Mouse (Mus musculus) kidney, adult 2 months (tissue): ENCODE data around the gene Mllt10. TPM values are rescaled to one million over a fixed set of nuclear protein-coding genes. Genes with fewer than 3 reads are reported as not detected.

Experiments used
- DNase-seq: peaks from one replicate; pipeline ENCODE4 v3.0.0; 2021
- H3K27ac ChIP-seq: fragments of 200-500 bp; 2 replicates; pipeline ENCODE4 v1.5.1; 2012; ENCODE audit warnings: low read depth, low read length, control low read depth, inconsistent platforms; ENCODE audit not compliant: insufficient read depth
- H3K27me3 ChIP-seq: fragments of 200-500 bp; replicated peaks from 2 replicates; pipeline ENCODE4 v1.6.1; 2012; ENCODE audit warnings: mild to moderate bottlenecking, moderate library complexity, low read length, inconsistent platforms; ENCODE audit not compliant: control insufficient read depth, insufficient read depth
- H3K36me3 ChIP-seq: fragments of 200-500 bp; 2 replicates; pipeline ENCODE4 v1.6.1; 2012; ENCODE audit warnings: mild to moderate bottlenecking, moderate library complexity, low read length, inconsistent platforms; ENCODE audit not compliant: control insufficient read depth, insufficient read depth
- H3K4me1 ChIP-seq: fragments of 200-500 bp; 2 replicates; pipeline ENCODE4 v1.6.1; 2011; ENCODE audit warnings: low read length; ENCODE audit not compliant: control insufficient read depth, insufficient read depth
- H3K4me3 ChIP-seq: fragments of 200-500 bp; 2 replicates; pipeline ENCODE4 v1.5.1; 2011; ENCODE audit warnings: mild to moderate bottlenecking, low read depth, low read length, control low read depth; ENCODE audit not compliant: insufficient read depth
- CTCF ChIP-seq: fragments of 200-500 bp; conservative IDR thresholded peaks from 2 replicates; pipeline ENCODE4 v1.5.1; 2011; ENCODE audit warnings: low read depth, mild to moderate bottlenecking, control low read depth, low read length, moderate library complexity, mixed read lengths; ENCODE audit not compliant: insufficient read depth, insufficient read length
- POLR2A ChIP-seq: fragments of 200-500 bp; IDR thresholded peaks from one replicate; pipeline ENCODE4 v1.6.1; 2011; ENCODE audit warnings: low read depth, low read length, control low read depth
- WGBS: fragments of 180-500 bp; shearing (Covaris S2); methylation state at CpG from one replicate; pipeline ENCODE4 v1.1.7; 2018; 5-methylcytosine and 5-hydroxymethylcytosine counted together
- polyA plus RNA-seq: library from polyadenylated mRNA; depleted of rRNA; stranded (reverse); fragments of >200 nt; gene quantifications from 2 replicates; pipeline ENCODE4 v1.2.3, GENCODE M21; 2012

The Mllt10 gene
- polyA plus RNA-seq, 1 experiment = 32.7 TPM

DNA sequence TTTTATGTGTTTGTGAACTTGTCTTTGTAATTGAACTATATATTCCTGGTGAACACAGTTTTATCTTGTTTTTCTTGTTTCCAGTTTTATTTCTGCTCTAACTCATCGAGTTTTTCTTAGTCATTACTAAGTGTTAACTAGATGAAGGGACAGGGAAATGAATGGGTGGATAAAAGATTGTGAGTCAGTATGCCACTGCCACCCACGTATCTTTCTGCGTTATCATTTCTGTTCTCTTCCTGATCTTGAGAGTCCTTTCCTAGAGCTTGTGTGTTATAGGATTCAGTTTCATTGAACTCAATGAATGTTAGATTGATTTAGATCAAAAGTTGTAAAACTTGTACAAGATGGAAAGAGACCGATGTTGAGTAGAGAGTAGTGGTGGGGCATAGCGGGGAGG, 125.3 kb downstream of the Mllt10 start:
- Histone ChIP-seq H3K27ac (no peak overlapping the region), H3K36me3 (peaks cover 4% of the 10 kb centered on the region; the same call in 1 of the 2 replicates), H3K4me1 (no peaks in the 10 kb centered on the region), H3K4me3 (no peak overlapping the region), H3K27me3 (no peaks in the 10 kb centered on the region)
- TF ChIP-seq CTCF (no peak), POLR2A (no peak)
- no peak for DNase-seq
- WGBS = 94% methylated on average over 5 of the region's 5 CpGs

DNA sequence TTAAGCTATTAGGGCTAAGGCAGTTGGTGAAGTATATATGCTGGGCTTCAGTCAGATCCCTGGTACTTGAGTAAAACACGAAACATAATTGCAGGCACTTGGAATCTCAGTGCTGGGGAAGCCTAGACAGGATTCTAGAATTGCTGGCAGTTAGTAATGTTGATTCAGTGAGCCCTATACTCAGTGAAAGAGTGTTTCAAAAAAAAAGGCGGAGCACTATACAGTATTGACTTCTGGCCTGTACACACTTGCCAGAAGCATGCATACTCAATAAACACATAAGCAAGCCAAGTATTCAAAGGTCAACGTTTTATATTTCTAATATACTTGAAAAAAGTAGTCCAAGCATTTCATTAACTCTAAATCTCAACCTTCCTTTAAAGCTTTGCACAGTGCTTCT, 126.6 kb downstream of the Mllt10 start:
- H3K4me1 ChIP-seq = no peaks in the 10 kb centered on the region
- H3K27ac ChIP-seq = no peak overlapping the region
- H3K36me3 ChIP-seq = peaks cover 6% of the 10 kb centered on the region
- DNase-seq = no peak
- WGBS = 79% methylated on average over 3 of the region's 3 CpGs
- no peak for TF ChIP-seq POLR2A
- TF ChIP-seq CTCF = no peak
- H3K4me3 ChIP-seq = no peak overlapping the region
- no peaks in the 10 kb centered on the region for H3K27me3 ChIP-seq

DNA sequence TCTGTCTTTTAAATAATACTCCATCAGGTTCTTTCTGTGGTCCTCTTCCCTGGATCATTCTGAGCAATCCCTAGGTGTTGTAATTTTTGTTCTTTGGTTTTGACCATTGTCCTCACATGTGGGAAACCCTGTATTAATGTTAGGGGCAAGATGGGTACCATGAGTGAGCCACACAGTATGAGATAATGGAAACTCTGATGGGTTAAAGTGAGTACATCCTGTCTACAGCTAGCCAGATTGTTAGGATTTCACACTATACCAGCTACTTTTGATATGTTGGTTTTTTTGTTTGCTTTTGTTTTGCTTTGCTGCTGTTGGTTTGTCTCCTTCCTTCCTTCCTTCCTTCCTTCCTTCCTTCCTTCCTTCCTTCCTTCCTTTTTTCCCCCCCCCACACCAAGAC, 128.0 kb downstream of the Mllt10 start:
- Histone ChIP-seq H3K27ac (no peak overlapping the region), H3K4me3 (no peak overlapping the region), H3K36me3 (peaks cover 7% of the 10 kb centered on the region), H3K27me3 (no peaks in the 10 kb centered on the region), H3K4me1 (no peaks in the 10 kb centered on the region)
- DNase-seq = no peak
- TF ChIP-seq CTCF = no peak
- no peak for TF ChIP-seq POLR2A

DNA sequence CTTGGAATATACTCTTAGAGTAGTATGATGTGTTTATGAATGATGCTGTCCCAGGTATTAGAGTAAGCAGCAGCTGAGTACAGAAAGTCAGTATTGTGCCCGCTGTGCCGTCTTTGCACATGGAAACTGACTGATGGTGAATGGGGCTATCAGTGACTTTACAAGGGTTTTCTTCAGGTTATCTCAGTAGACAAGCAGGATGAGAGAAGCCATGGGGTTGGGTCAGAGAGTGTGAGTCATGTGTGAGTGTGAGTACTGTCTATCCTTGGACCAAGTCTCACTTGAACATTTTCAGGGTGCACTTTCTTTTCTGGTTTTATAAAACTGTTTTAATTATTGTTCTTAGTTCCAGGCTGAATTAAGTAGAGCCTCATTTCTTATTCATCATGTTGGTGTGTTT, 133.3 kb downstream of the Mllt10 start:
- Histone ChIP-seq H3K4me1 (no peaks in the 10 kb centered on the region), H3K27ac (no peak overlapping the region), H3K27me3 (no peaks in the 10 kb centered on the region), H3K4me3 (no peak overlapping the region), H3K36me3 (peaks cover 7% of the 10 kb centered on the region)
- TF ChIP-seq CTCF = no peak
- no peak for TF ChIP-seq POLR2A
- DNase-seq = no peak
- 96% methylated on average over 2 of the region's 2 CpGs for WGBS

DNA sequence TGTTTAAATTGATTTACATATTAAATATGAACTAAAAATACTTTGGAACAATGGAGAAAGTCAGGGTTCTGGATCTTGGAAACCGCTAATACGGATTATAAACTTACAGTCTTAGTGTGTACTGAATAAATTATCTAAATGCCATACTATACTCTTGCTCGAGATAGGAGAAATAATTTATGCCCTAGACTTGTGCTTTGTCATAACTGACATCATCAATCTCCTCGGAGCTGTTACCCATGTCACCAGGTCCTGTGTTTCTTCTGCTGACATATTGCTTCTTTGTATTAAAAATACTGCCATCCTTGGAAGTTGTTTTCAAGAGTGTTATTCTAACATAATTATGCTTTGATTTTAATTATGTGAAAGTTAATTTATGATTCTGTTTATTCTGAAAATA, 140.2 kb downstream of the Mllt10 start:
- H3K27ac ChIP-seq = no peak overlapping the region; the same call in 1 of the 2 replicates
- no peak overlapping the region for H3K4me3 ChIP-seq
- DNase-seq = no peak
- peaks cover 2% of the 10 kb centered on the region for H3K36me3 ChIP-seq
- H3K4me1 ChIP-seq = peaks cover 9% of the 10 kb centered on the region; the same call in 1 of the 2 replicates
- TF ChIP-seq CTCF (no peak), POLR2A (no peak)
- H3K27me3 ChIP-seq = no peaks in the 10 kb centered on the region
- WGBS = 65% methylated on average over 4 of the region's 4 CpGs

DNA sequence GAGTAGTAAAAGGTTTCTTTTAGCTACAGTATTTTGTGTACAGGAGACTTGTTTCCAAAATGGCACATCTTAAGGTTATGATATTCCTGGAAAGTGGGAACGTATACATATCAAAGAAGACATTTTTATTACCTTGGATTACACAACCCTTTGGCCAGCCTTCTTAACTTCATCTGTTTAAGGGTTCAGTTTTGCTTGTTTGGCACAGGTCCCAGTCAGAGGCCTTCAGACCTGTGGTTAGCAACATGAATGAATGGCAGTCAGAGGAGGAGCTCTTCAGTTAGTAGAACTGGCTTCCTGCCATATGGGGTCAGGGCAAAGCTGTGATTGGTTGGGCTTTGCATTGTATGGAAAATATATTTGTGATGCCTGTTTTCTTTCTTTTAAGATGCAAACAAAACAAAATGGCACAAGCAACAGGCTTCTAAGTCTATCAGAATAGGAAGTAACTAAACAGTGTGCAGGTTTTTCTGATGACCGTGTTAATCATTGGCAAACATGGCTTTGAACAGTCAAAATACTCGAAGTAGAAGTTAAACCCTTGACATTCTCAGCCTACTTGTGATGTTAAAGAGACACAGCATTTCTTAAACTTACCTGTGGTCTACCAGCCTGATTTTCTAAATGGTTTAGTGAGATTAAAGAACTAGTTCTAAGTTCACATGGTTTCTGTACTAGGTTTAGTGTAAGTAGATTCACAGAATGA, 140.8 kb downstream of the Mllt10 start:
- no peaks in the 10 kb centered on the region for H3K27me3 ChIP-seq
- TF ChIP-seq POLR2A = no peak
- no peak for TF ChIP-seq CTCF
- peaks cover 9% of the 10 kb centered on the region; the same call in 1 of the 2 replicates for H3K4me1 ChIP-seq
- peak; percentile 83 for DNase-seq
- peaks cover 2% of the 10 kb centered on the region for H3K36me3 ChIP-seq
- no peak overlapping the region for H3K27ac ChIP-seq
- H3K4me3 ChIP-seq = no peak overlapping the region
- 25% methylated on average over 3 of the region's 3 CpGs for WGBS

DNA sequence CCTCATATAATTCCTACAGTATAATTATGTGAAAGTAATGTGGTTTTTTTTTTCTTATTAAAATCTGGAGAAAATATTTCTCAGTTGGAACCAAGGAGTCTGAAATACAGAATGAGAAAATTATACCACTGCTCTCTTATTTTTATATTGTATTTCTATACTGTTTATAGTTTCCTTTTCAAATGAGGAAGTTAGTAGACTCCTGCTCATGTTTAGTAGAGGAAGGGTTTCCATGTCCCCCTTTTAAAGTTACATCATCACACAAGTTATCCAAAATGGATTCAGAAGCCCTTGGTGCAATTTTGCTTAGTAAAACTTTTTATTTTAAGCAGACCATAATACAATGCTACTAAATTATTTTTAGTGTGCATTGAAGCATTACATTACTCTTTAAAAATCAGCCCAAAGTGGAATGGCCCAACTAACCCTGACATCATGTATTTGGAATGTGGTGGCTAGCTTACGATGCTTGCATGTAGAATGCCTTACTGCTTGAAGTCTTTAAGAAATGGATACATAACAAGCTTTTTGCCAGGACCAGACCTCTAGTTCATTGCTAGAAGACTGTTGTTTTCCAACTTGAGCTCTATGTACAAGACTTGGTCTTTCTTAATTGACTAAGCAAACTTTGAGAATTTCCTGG, 146.9 kb downstream of the Mllt10 start:
- WGBS = 30% methylated on average over 1 of the region's 1 CpGs
- H3K27me3 ChIP-seq = no peaks in the 10 kb centered on the region
- no peak overlapping the region for H3K27ac ChIP-seq
- no peak overlapping the region for H3K4me3 ChIP-seq
- peaks cover 9% of the 10 kb centered on the region for H3K36me3 ChIP-seq
- no peak for DNase-seq
- no peaks in the 10 kb centered on the region for H3K4me1 ChIP-seq
- TF ChIP-seq POLR2A = no peak
- TF ChIP-seq CTCF = no peak
